Mouse (Mus musculus) c-Kit-positive CD71-positive TER-119-negative erythroid progenitor cells, embryonic 14.5 days (primary cell): Measurements from ENCODE around the gene Pabpc5.

Experiments used
- DNase-seq: peaks from one replicate; pipeline ENCODE4 v3.0.0-alpha.2; 2013; ENCODE audit warnings: low read depth

Gene Pabpc5

DNA sequence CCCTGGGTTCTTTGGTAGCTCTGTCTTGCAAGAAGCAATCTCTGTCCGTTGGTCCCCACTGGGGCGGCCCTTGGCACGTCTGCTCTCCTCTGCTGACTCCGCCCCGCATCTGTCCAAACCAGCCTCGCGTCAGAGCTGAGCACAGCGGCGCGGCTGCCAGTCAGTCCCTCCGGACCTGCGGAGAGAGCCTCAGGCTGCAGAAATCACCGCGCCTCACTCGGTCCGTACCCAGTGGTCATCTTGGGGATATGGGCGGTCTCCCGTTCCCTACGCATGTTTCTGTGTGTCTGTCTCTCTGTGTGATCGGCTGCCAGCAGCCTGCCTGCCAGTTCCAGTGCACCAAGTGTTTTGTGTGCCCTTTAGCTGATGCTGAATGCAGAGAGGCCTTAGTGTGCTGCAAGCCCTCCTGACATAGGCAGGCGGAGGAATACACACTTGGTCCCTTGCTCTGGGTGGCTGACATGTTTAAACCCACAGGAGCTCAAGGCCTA is at the start of gene Pabpc5:
Pabpc5 (plus strand) TSS at position 116 of the 491 bp plus-strand sequence.
- DNase-seq = no peak

DNA sequence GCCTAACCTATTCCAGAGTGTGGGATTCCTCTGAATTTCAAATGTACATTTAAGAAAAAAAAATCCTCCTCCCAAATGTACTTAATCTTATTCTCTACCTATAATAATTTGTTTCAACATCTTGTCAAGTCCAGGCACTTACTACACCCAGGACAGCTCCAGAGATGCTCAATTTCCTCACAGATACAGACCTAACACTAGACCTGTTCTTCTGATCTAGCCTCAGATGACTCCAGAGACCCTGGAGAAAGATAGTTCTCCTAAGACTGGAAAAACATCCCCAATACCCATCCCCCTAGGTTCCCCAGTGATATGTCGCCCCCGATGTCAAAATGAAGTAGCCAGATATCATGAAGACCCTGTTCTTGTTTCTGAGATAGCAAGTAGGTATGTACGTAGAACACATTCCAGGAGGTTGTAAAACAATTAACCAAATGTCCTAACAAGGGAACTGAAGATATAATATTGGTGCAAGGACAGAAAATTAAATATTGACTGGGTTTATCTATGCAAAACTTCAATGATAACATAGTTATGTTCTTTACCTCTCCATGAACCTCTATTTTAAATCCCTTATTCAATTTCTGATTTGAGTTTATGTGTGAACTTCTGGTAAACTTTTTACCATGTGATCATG is 39.9 kb upstream of the Pabpc5 start:
- no peak for DNase-seq

DNA sequence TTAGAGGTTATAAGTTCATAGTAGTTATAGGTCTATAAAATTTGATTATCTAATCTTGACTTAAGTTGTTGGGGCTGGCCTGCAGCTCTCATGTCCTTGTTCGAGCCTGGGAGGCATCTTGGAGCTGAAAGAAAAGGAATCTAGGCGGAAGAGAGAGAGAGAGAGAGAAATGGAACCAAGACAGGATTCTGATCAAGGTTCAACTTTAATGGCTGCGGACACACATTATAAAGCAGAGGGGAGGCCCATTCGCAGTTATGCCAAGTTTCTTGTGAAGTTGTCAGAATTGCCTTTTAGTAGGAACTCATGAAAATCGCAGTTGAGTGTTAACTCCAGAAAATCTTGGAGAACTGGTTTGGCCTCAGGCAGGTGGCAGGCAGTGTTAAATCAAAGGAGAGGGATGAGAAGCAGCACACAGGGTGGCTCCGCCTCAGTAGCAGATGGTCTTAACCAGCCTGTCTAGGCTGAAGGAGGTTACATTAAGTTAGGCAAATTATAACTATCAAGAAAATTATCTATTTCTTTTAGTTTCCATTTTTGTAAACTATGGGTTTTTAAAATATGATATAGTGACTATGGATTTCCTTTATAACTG is 38.6 kb upstream of the Pabpc5 start:
- no peak for DNase-seq

DNA sequence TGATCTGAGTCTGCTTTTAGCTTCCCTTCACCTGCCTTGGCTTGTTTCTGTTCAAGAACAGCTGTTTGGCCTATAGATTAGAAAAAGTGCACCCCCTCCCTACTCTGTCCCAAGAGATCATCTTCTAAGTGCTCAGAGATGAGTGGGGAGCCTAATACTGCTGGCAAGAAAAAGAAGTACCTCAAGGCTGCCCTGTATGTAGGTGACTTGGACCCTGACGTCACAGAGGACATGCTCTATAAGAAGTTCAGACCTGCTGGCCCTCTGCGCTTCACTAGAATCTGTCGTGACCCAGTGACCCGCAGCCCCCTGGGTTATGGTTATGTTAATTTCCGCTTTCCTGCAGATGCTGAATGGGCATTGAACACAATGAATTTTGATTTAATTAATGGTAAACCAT is 856 bp downstream of the Pabpc5 start:
- no peak for DNase-seq
